Mouse (Mus musculus) thymus, postnatal 25 days (tissue): ENCODE measurements at regions not wholly inside any gene's neighbourhood (a gene's known extent, or its start where the extent isn't known, plus 50 kb on each side); places are given as distances from the start of the nearest gene placed in this dataset.

ENCODE experiments used
- DNase-seq: peaks from one replicate; pipeline ENCODE4 v3.0.0; 2022

GRCm38 (mm10) chr2:161470844-161471243 lies 362.0 kb upstream of the Chd6 start:
- DNase-seq = no peak

- DNase-seq = no peak
Measured at GRCm38 (mm10) chr2:161470025-161470424, 361.1 kb upstream of the Chd6 start.

- no peak for DNase-seq
Measured at GRCm38 (mm10) chr2:161467035-161467434, 358.2 kb upstream of the Chd6 start.

GRCm38 (mm10) chr2:161460600-161460999 lies 351.7 kb upstream of the Chd6 start:
- no peak for DNase-seq

GRCm38 (mm10) chr2:161454466-161454865 lies 345.6 kb upstream of the Chd6 start:
- no peak for DNase-seq

- DNase-seq = no peak
Measured at GRCm38 (mm10) chr2:161433816-161434215, 324.9 kb upstream of the Chd6 start.

GRCm38 (mm10) chr2:161429294-161429693 lies 320.4 kb upstream of the Chd6 start:
- DNase-seq = no peak

GRCm38 (mm10) chr2:161425587-161425986 lies 316.7 kb upstream of the Chd6 start:
- DNase-seq = no peak

- no peak for DNase-seq
Measured at GRCm38 (mm10) chr2:161418062-161418461, 309.2 kb upstream of the Chd6 start.

GRCm38 (mm10) chr2:161416218-161416927 lies 307.5 kb upstream of the Chd6 start:
- no peak for DNase-seq

- DNase-seq = no peak
Measured at GRCm38 (mm10) chr2:161408306-161408705, 299.4 kb upstream of the Chd6 start.

GRCm38 (mm10) chr2:161405847-161406384 lies 297.0 kb upstream of the Chd6 start:
- DNase-seq = no peak

- DNase-seq = no peak
Measured at GRCm38 (mm10) chr2:161398061-161398460, 289.2 kb upstream of the Chd6 start.

GRCm38 (mm10) chr2:161390954-161391690 lies 282.2 kb upstream of the Chd6 start:
- DNase-seq = no peak

GRCm38 (mm10) chr2:161389318-161389835 lies 280.5 kb upstream of the Chd6 start:
- no peak for DNase-seq

- no peak for DNase-seq
Measured at GRCm38 (mm10) chr2:161387054-161387453, 278.2 kb upstream of the Chd6 start.

GRCm38 (mm10) chr2:161382411-161382810 lies 273.5 kb upstream of the Chd6 start:
- DNase-seq = no peak

- no peak for DNase-seq
Measured at GRCm38 (mm10) chr2:161378313-161378712, 269.4 kb upstream of the Chd6 start.

GRCm38 (mm10) chr2:161362325-161362724 lies 253.4 kb upstream of the Chd6 start:
- no peak for DNase-seq

- no peak for DNase-seq
Measured at GRCm38 (mm10) chr2:161349110-161349509, 240.2 kb upstream of the Chd6 start.

- DNase-seq = no peak
Measured at GRCm38 (mm10) chr2:161344018-161344417, 235.1 kb upstream of the Chd6 start.

GRCm38 (mm10) chr2:161342648-161343047 lies 233.8 kb upstream of the Chd6 start:
- no peak for DNase-seq

GRCm38 (mm10) chr2:161341368-161341891 lies 232.6 kb upstream of the Chd6 start:
- DNase-seq = no peak

- no peak for DNase-seq
Measured at GRCm38 (mm10) chr2:161340291-161340690, 231.4 kb upstream of the Chd6 start.
